Mouse (Mus musculus) MEL (cell line): ENCODE data around the gene Ifitm3. TPM values are rescaled to one million over a fixed set of nuclear protein-coding genes. Genes with fewer than 3 reads are reported as not detected.

Experiments
- DNase-seq: peaks from one replicate; pipeline ENCODE4 v3.0.0; 2011; ENCODE audit warnings: low read depth, low spot score
- H3K27ac ChIP-seq: 2 replicates; pipeline ENCODE4 v1.5.1; 2012; ENCODE audit warnings: low read depth, mild to moderate bottlenecking, control low read depth, low read length, moderate library complexity; ENCODE audit not compliant: control insufficient read depth
- H3K27me3 ChIP-seq, 2 experiments: fragments of 150-350 bp in 1 of 2; sonication (generic) in 1 of 2; 2 replicates each; pipeline ENCODE4 v1.6.1; 2012; ENCODE audit warnings: low read length in 2 of 2, mild to moderate bottlenecking in 2 of 2, improper control_type of control experiment in 1 of 2, moderate library complexity in 1 of 2; ENCODE audit not compliant: insufficient read depth in 2 of 2, control insufficient read depth in 1 of 2
- H3K36me3 ChIP-seq, 2 experiments: 2 replicates each; pipeline ENCODE4 v1.6.1; 2012 to 2014; ENCODE audit warnings: low read length in 2 of 2, improper control_type of control experiment in 1 of 2, inconsistent platforms in 1 of 2, mild to moderate bottlenecking in 1 of 2; ENCODE audit not compliant: insufficient read depth in 2 of 2, control insufficient read depth in 1 of 2
- H3K4me1 ChIP-seq, 2 experiments: fragments of 150-350 bp in 1 of 2; sonication (generic) in 1 of 2; 2 replicates each; pipeline ENCODE4 v1.6.1; 2012; ENCODE audit warnings: low read length in 2 of 2, improper control_type of control experiment in 1 of 2, mild to moderate bottlenecking in 1 of 2; ENCODE audit not compliant: insufficient read depth in 2 of 2, control insufficient read depth in 1 of 2
- H3K4me3 ChIP-seq, 2 experiments: fragments of 150-350 bp in 1 of 2; sonication (generic) in 1 of 2; 2 replicates each; pipeline ENCODE4 v1.5.1; 2012; ENCODE audit warnings: low read depth in 2 of 2, low read length in 2 of 2, mild to moderate bottlenecking in 2 of 2, moderate library complexity in 2 of 2, control low read depth in 1 of 2, improper control_type of control experiment in 1 of 2; ENCODE audit not compliant: control insufficient read depth in 1 of 2, insufficient read depth in 1 of 2
- H3K79me2 ChIP-seq: 2 replicates; pipeline ENCODE4 v1.6.1; 2012; ENCODE audit warnings: mild to moderate bottlenecking, low read length, moderate library complexity; ENCODE audit not compliant: control insufficient read depth, poor library complexity, insufficient read depth
- H3K9ac ChIP-seq: 2 replicates; pipeline ENCODE4 v1.6.1; 2012; ENCODE audit warnings: low read depth, mild to moderate bottlenecking, control low read depth, low read length, moderate library complexity; ENCODE audit not compliant: control insufficient read depth, poor library complexity, severe bottlenecking
- H3K9me3 ChIP-seq: fragments of 150-350 bp; sonication (generic); replicated peaks from 2 replicates; pipeline ENCODE4 v1.6.1; 2012; ENCODE audit warnings: mild to moderate bottlenecking, low read length, improper control_type of control experiment, moderate library complexity; ENCODE audit not compliant: insufficient read depth
- CHD2 ChIP-seq: IDR thresholded peaks from 2 replicates; pipeline ENCODE4 v1.6.1; 2011; ENCODE audit warnings: low read length, improper control_type of control experiment
- ELF1 ChIP-seq: IDR thresholded peaks from 2 replicates; pipeline ENCODE4 v1.6.1; 2014; ENCODE audit warnings: low read depth, mild to moderate bottlenecking, inconsistent platforms, low read length, improper control_type of control experiment, moderate library complexity
- EP300 ChIP-seq, 2 experiments: IDR thresholded peaks; 2 replicates each; pipeline ENCODE4 v1.6.1; 2011; ENCODE audit warnings: improper control_type of control experiment in 2 of 2, low read length in 2 of 2, low read depth in 1 of 2, mild to moderate bottlenecking in 1 of 2
- GATA1 ChIP-seq: IDR thresholded peaks from 2 replicates; pipeline ENCODE4 v1.6.1; 2011; ENCODE audit warnings: low read depth, low read length, improper control_type of control experiment
- HCFC1 ChIP-seq: IDR thresholded peaks from 2 replicates; pipeline ENCODE4 v1.6.1; 2012; ENCODE audit warnings: low read depth, mild to moderate bottlenecking, inconsistent platforms, low read length, improper control_type of control experiment, moderate library complexity
- MAFK ChIP-seq: IDR thresholded peaks from 2 replicates; pipeline ENCODE4 v1.6.1; 2011; ENCODE audit warnings: low read depth, mild to moderate bottlenecking, low read length, improper control_type of control experiment, borderline replicate concordance
- MXI1 ChIP-seq: IDR thresholded peaks from 2 replicates; pipeline ENCODE4 v1.6.1; 2011; ENCODE audit warnings: mild to moderate bottlenecking, low read depth, low read length, improper control_type of control experiment
- POLR2AphosphoS2 ChIP-seq: IDR thresholded peaks from 2 replicates; pipeline ENCODE4 v1.6.1; 2011; ENCODE audit warnings: low read length, improper control_type of control experiment
- RCOR1 ChIP-seq: IDR thresholded peaks from 2 replicates; pipeline ENCODE4 v1.6.1; 2012; ENCODE audit warnings: low read depth, mild to moderate bottlenecking, inconsistent platforms, low read length, improper control_type of control experiment
- SMC3 ChIP-seq: IDR thresholded peaks from 2 replicates; pipeline ENCODE4 v1.6.1; 2011; ENCODE audit warnings: low read depth, low read length, improper control_type of control experiment
- TAL1 ChIP-seq: IDR thresholded peaks from 2 replicates; pipeline ENCODE4 v1.6.1; 2012; ENCODE audit warnings: mild to moderate bottlenecking, inconsistent platforms, low read length, moderate library complexity, mixed read lengths
- TBP ChIP-seq: IDR thresholded peaks from 2 replicates; pipeline ENCODE4 v1.8.0; 2011; ENCODE audit warnings: low read depth, low read length, improper control_type of control experiment
- UBTF ChIP-seq: IDR thresholded peaks from 2 replicates; pipeline ENCODE4 v1.6.1; 2012; ENCODE audit warnings: low read depth, mild to moderate bottlenecking, inconsistent platforms, low read length, improper control_type of control experiment, moderate library complexity, borderline replicate concordance; ENCODE audit not compliant: insufficient read depth
- USF1 ChIP-seq: IDR thresholded peaks from 2 replicates; pipeline ENCODE4 v1.6.1; 2014; ENCODE audit warnings: low read depth, mild to moderate bottlenecking, inconsistent platforms, low read length, improper control_type of control experiment, moderate library complexity
- USF2 ChIP-seq, 2 experiments: IDR thresholded peaks; 2 replicates each; pipeline ENCODE4 v1.6.1; 2011 to 2012; ENCODE audit warnings: improper control_type of control experiment in 2 of 2, low read length in 2 of 2, borderline replicate concordance in 1 of 2, inconsistent platforms in 1 of 2, low read depth in 1 of 2, mild to moderate bottlenecking in 1 of 2; ENCODE audit not compliant: insufficient read depth in 1 of 2
- ZC3H11A ChIP-seq: IDR thresholded peaks from 2 replicates; pipeline ENCODE4 v1.6.1; 2012; ENCODE audit warnings: low read depth, mild to moderate bottlenecking, inconsistent platforms, low read length, improper control_type of control experiment
- ZMIZ1 ChIP-seq: IDR thresholded peaks from 2 replicates; pipeline ENCODE4 v1.6.1; 2012; ENCODE audit warnings: low read depth, mild to moderate bottlenecking, inconsistent platforms, low read length, improper control_type of control experiment, moderate library complexity
- ZNF384 ChIP-seq: IDR thresholded peaks from 2 replicates; pipeline ENCODE4 v1.6.1; 2012; ENCODE audit warnings: low read depth, mild to moderate bottlenecking, inconsistent platforms, low read length, improper control_type of control experiment
- polyA plus RNA-seq, 2 experiments: library from polyadenylated mRNA; stranded (reverse) in 1 of 2; unstranded in 1 of 2; fragments of >175 nt in 1 of 2; fragments of >200 nt in 1 of 2; gene quantifications; 2 replicates each; pipeline versions ENCODE4 v1.2.1 to v1.2.4; 2012; ENCODE audit warnings: low replicate concordance in 2 of 2, low read depth in 1 of 2; ENCODE audit not compliant: insufficient read length in 2 of 2, insufficient read depth in 1 of 2, missing spikeins in 1 of 2
- total RNA-seq: library from RNA; depleted of rRNA; stranded (reverse); fragments of 300-350 nt; gene quantifications from 2 replicates; pipeline ENCODE4 v1.2.3, GENCODE M21; 2012

Gene Ifitm3
- total and polyA plus RNA-seq, 3 experiments: 6.4 to 12.8 TPM; not detected in 1

- no peak for DNase-seq
- Histone ChIP-seq H3K4me3 (no peak overlapping the region), H3K9me3 (no peaks in the 10 kb centered on the region)
Observed at GRCm38 (mm10) chr7:141008312-141008761, 2.2 kb downstream of the Ifitm3 start.

DNA sequence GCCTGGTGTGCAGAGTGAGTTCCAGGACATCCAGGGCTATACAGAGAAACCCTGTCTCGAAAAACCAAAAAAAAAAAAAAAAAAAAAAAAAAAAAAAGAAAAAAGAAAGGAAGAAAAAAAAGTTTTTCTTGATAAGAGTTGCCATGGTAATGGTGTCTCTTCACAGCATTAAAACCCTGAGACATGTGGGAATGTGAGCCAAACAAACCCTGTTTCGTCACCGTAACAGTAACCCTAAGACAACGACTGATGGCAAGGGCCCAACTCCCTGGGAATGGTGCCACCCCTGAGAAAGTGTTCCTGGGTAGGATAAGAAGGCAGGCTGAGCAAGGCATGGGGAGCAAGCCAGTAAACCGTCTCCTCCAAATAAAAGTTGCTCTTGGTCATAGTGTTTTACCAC is 3.7 kb downstream of the Ifitm3 start:
- Histone ChIP-seq H3K9me3 (no peaks in the 10 kb centered on the region), H3K36me3 (no peaks in the 10 kb centered on the region; a peak in 1 of 4 replicates), H3K9ac (no peak overlapping the region), H3K4me1 (peaks cover 0 to 12% of the 10 kb centered on the region in 2 experiments; a peak in 2 of 4 replicates), H3K4me3 (no peak overlapping the region), H3K79me2 (no peaks in the 10 kb centered on the region), H3K27me3 (peaks cover 0 to 3% of the 10 kb centered on the region in 2 experiments; a peak in 2 of 4 replicates), H3K27ac (no peak overlapping the region)
- DNase-seq: peak; percentile 26
- TF ChIP-seq ZC3H11A: no peak
- TF ChIP-seq ZNF384: peak; percentile 84

More at GRCm38 (mm10) chr7:141008312-141008761, 2.2 kb downstream of the Ifitm3 start:
- Histone ChIP-seq H3K27ac (no peak overlapping the region), H3K4me1 (peaks cover 0 to 12% of the 10 kb centered on the region in 2 experiments; a peak in 2 of 4 replicates), H3K27me3 (peaks cover 0 to 2% of the 10 kb centered on the region in 2 experiments; a peak in 1 of 4 replicates), H3K36me3 (no peaks in the 10 kb centered on the region; a peak in 1 of 4 replicates), H3K79me2 (no peaks in the 10 kb centered on the region), H3K9ac (no peak overlapping the region)
- no peak for TF ChIP-seq MXI1
- TF ChIP-seq ZNF384: no peak
- TF ChIP-seq USF2 (IDR thresholded peaks at IDR 0.05; ENCODE audit: borderline replicate concordance in 1 of 2, insufficient read depth in 1 of 2, low read depth in 1 of 2, low read length in 2 of 2): no peak
- no peak for TF ChIP-seq MAFK
- no peak for TF ChIP-seq USF1
- TF ChIP-seq POLR2AphosphoS2: no peak
- no peak for TF ChIP-seq ZMIZ1
- no peak for TF ChIP-seq TAL1
- TF ChIP-seq EP300 (IDR thresholded peaks at IDR 0.05; ENCODE audit: low read depth in 1 of 2, low read length in 2 of 2): no peak
- no peak for TF ChIP-seq SMC3
- TF ChIP-seq UBTF: no peak

DNA sequence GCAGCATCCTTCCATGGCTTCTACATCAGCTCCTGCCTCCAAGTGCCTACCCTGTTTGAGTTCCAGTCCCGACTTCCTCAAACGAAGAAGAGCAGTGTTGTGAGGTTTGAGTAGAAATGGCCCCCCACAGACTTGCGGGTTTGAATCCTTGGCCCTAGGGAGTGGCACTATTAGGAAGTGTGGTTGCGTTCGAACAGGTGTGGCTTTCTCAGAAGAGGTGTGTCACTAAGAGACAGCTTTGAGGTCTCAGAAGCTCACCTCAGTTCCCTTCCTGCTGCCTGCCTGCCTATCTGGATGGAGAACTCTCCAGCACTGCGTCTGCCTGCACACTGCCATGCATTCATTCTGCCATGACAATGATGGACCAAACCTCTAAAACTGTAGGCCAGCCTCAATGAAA is 4.1 kb downstream of the Ifitm3 start:
- H3K36me3 ChIP-seq: no peaks in the 10 kb centered on the region; a peak in 1 of 4 replicates
- DNase-seq: peak; percentile 37
- H3K4me1 ChIP-seq: peaks cover 0 to 12% of the 10 kb centered on the region in 2 experiments; a peak in 2 of 4 replicates
- no peaks in the 10 kb centered on the region for H3K79me2 ChIP-seq
- H3K27me3 ChIP-seq: peaks cover 0 to 3% of the 10 kb centered on the region in 2 experiments; a peak in 2 of 4 replicates
- no peak for TF ChIP-seq GATA1
- TF ChIP-seq RCOR1: no peak
- TF ChIP-seq EP300 (IDR thresholded peaks at IDR 0.05; ENCODE audit: low read depth in 1 of 2, low read length in 2 of 2): no peak
- no peak for TF ChIP-seq USF2 (IDR thresholded peaks at IDR 0.05; ENCODE audit: borderline replicate concordance in 1 of 2, insufficient read depth in 1 of 2, low read depth in 1 of 2, low read length in 2 of 2)
- TF ChIP-seq ELF1: no peak
- no peak for TF ChIP-seq SMC3
- no peak for TF ChIP-seq TBP
- TF ChIP-seq ZC3H11A: no peak
- no peak for TF ChIP-seq HCFC1
- no peak for TF ChIP-seq UBTF
- TF ChIP-seq CHD2: no peak
- TF ChIP-seq ZMIZ1: no peak
- no peak overlapping the region for H3K9ac ChIP-seq
- no peaks in the 10 kb centered on the region for H3K9me3 ChIP-seq
- no peak overlapping the region for H3K27ac ChIP-seq
- no peak overlapping the region for H3K4me3 ChIP-seq
